Mouse (Mus musculus): ENCODE measurements around the gene Arhgap15. TPM values are rescaled to one million over a fixed set of nuclear protein-coding genes. Genes with fewer than 3 reads are reported as not detected.

Arhgap15 gene
- total and polyA plus RNA-seq, 3 experiments, result 16.6 to 40.3 (median 19.8) TPM

DNA sequence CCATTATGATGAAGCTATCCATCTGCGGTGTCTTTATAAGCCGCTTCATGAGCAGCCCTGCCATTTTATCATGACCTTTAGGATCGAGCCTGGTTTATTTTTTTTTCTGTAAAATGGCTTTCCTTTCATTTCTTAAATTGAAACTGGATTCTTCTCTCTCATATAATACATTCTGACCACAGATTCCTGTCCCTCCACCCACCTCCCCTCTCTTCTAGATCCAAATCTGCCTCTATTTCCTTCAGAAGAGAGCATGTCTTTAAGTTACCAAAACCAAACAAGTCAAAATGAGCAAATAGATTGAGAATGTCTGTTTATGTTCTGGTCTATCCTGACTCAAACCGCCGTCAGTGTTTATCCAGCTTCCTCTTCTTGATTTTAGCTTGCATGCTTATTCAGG is 46.1 kb downstream of the Arhgap15 start:
- Histone ChIP-seq H3K4me2 (ENCODE audit: insufficient read depth, low read depth, poor library complexity, severe bottlenecking) (no peak overlapping the region), H3K9me3 (replicated peaks; ENCODE audit: low read length) (no peaks in the 10 kb centered on the region), H3K27me3 (replicated peaks) (no peaks in the 10 kb centered on the region), H3K79me2 (replicated peaks; ENCODE audit: control insufficient read depth, extremely low read depth, insufficient read depth, poor library complexity, severe bottlenecking) (no peaks in the 10 kb centered on the region), H3K9ac (ENCODE audit: insufficient read depth, low read depth) (no peak overlapping the region), H3K4me1 (ENCODE audit: control insufficient read depth in 1 of 2, insufficient read depth in 2 of 2) (no peaks in the 10 kb centered on the region), H3K27ac (ENCODE audit: insufficient read depth, low read depth) (no peak overlapping the region), H3K4me3 (replicated peaks in 1 of 3; ENCODE audit: low read depth in 2 of 3, low read length in 2 of 3, poor library complexity in 1 of 3) (no peak overlapping the region), H3K36me3 (replicated peaks in 1 of 2; ENCODE audit: control insufficient read depth in 1 of 2, insufficient read depth in 1 of 2, low read length in 1 of 2) (peaks cover 0 to 25% of the 10 kb centered on the region in 2 experiments)
- in situ Hi-C loops (cut with MboI; ENCODE audit: low pct_ligation_motif_present, low pct_unique_long_range_greater_than_20kb, low sequenced_read_pairs), result no loop called here
- dilution Hi-C loops (cut with MboI; ENCODE audit: extremely low pct_ligation_motif_present, extremely low pct_unique_long_range_greater_than_20kb, low sequenced_read_pairs), result no loop called here
- DNase-seq (ENCODE audit: extremely low read depth), result no peak
- TF ChIP-seq TBP (conservative IDR thresholded peaks at IDR 0.05; ENCODE audit: low read depth, low read length), result no peak
- TF ChIP-seq JUN (IDR thresholded peaks at IDR 0.05; ENCODE audit: insufficient read depth, low read depth, low read length), result no peak
- no peak for TF ChIP-seq MAFK (IDR thresholded peaks at IDR 0.05; ENCODE audit: insufficient replicate concordance, low read length)
- TF ChIP-seq MAZ (IDR thresholded peaks at IDR 0.05; ENCODE audit: low read depth, low read length), result no peak
- TF ChIP-seq USF2 (conservative IDR thresholded peaks at IDR 0.05; ENCODE audit: low read depth, low read length), result no peak
- no peak for TF ChIP-seq CHD2 (IDR thresholded peaks at IDR 0.05; ENCODE audit: low read length)
- no peak for TF ChIP-seq JUND (conservative IDR thresholded peaks at IDR 0.05; ENCODE audit: low read depth, low read length)
- TF ChIP-seq CHD1 (IDR thresholded peaks at IDR 0.05; ENCODE audit: low read depth, low read length), result no peak
- no peak for TF ChIP-seq CTCF (conservative IDR thresholded peaks at IDR 0.05 in 1 of 2, IDR thresholded peaks at IDR 0.05 in 1 of 2; ENCODE audit: low read depth in 2 of 2, low read length in 2 of 2)
- no peak for TF ChIP-seq NELFE (IDR thresholded peaks at IDR 0.05; ENCODE audit: low read depth, low read length)
- TF ChIP-seq RCOR1 (conservative IDR thresholded peaks at IDR 0.05; ENCODE audit: low read depth, low read length), result no peak
- TF ChIP-seq UBTF (IDR thresholded peaks at IDR 0.05; ENCODE audit: low read depth, low read length), result no peak
- TF ChIP-seq ZNF384 (IDR thresholded peaks at IDR 0.05; ENCODE audit: low read depth, low read length), result no peak
- TF ChIP-seq POLR2AphosphoS2 (IDR thresholded peaks at IDR 0.05; ENCODE audit: low read depth, low read length), result no peak

DNA sequence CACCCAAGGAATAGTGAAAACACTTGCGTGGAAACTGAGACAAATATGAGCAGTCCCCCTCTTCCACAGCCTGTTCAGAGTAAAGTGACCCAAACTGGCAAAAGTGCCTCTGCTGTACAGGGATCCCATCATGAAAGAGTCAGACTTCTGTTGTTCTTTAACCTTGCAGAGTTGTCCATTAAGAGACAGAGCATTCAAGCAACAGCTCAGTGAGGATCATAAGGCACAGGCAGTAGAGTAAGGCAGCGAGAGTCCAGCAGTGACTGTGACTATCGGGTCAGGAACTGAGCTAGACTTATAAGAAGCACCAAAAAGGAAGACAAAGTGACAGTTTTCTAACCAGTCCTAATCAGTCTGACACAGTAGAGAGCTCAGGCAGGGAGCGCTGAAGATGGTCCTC is 47.8 kb downstream of the Arhgap15 start:
- Histone ChIP-seq H3K27ac (ENCODE audit: insufficient read depth, low read depth) (no peak overlapping the region), H3K27me3 (replicated peaks) (no peaks in the 10 kb centered on the region), H3K4me1 (ENCODE audit: control insufficient read depth in 1 of 2, insufficient read depth in 2 of 2) (no peaks in the 10 kb centered on the region), H3K4me3 (replicated peaks in 1 of 3; ENCODE audit: low read depth in 2 of 3, low read length in 2 of 3, poor library complexity in 1 of 3) (no peak overlapping the region), H3K36me3 (replicated peaks in 1 of 2; ENCODE audit: control insufficient read depth in 1 of 2, insufficient read depth in 1 of 2, low read length in 1 of 2) (peaks cover 0 to 16% of the 10 kb centered on the region in 2 experiments), H3K4me2 (ENCODE audit: insufficient read depth, low read depth, poor library complexity, severe bottlenecking) (no peak overlapping the region), H3K9ac (ENCODE audit: insufficient read depth, low read depth) (no peak overlapping the region), H3K9me3 (replicated peaks; ENCODE audit: low read length) (no peaks in the 10 kb centered on the region), H3K79me2 (replicated peaks; ENCODE audit: control insufficient read depth, extremely low read depth, insufficient read depth, poor library complexity, severe bottlenecking) (no peaks in the 10 kb centered on the region)
- in situ Hi-C loops (cut with MboI; ENCODE audit: low pct_ligation_motif_present, low pct_unique_long_range_greater_than_20kb, low sequenced_read_pairs), result no loop called here
- dilution Hi-C loops (cut with MboI; ENCODE audit: extremely low pct_ligation_motif_present, extremely low pct_unique_long_range_greater_than_20kb, low sequenced_read_pairs), result no loop called here
- DNase-seq (ENCODE audit: extremely low read depth), result no peak
- TF ChIP-seq KAT2A (IDR thresholded peaks at IDR 0.05; ENCODE audit: insufficient replicate concordance, low read length) (no peak), TCF12 (IDR thresholded peaks at IDR 0.05; ENCODE audit: low read depth, low read length) (no peak), MAX (IDR thresholded peaks at IDR 0.05; ENCODE audit: low read length) (no peak), ZKSCAN1 (IDR thresholded peaks at IDR 0.05; ENCODE audit: borderline replicate concordance, low read depth, low read length) (no peak), NELFE (IDR thresholded peaks at IDR 0.05; ENCODE audit: low read depth, low read length) (no peak), MAZ (IDR thresholded peaks at IDR 0.05; ENCODE audit: low read depth, low read length) (no peak), SIN3A (IDR thresholded peaks at IDR 0.05; ENCODE audit: low read length) (no peak), NRF1 (IDR thresholded peaks at IDR 0.05; ENCODE audit: low read depth, low read length) (no peak), MAFK (IDR thresholded peaks at IDR 0.05; ENCODE audit: insufficient replicate concordance, low read length) (no peak), ZNF384 (IDR thresholded peaks at IDR 0.05; ENCODE audit: low read depth, low read length) (no peak), SMC3 (IDR thresholded peaks at IDR 0.05; ENCODE audit: low read depth, low read length) (no peak), E2F4 (IDR thresholded peaks at IDR 0.05; ENCODE audit: insufficient replicate concordance, low read depth, low read length) (no peak), JUN (IDR thresholded peaks at IDR 0.05; ENCODE audit: insufficient read depth, low read depth, low read length) (no peak), MEF2A (IDR thresholded peaks at IDR 0.05; ENCODE audit: borderline replicate concordance, low read depth, low read length) (no peak)

Measured in CH12.LX (cell line).